Mouse (Mus musculus): ENCODE measurements at regions not wholly inside any gene's neighbourhood (a gene's known extent, or its start where the extent isn't known, plus 50 kb on each side); places are given as distances from the start of the nearest gene placed in this dataset.

DNA sequence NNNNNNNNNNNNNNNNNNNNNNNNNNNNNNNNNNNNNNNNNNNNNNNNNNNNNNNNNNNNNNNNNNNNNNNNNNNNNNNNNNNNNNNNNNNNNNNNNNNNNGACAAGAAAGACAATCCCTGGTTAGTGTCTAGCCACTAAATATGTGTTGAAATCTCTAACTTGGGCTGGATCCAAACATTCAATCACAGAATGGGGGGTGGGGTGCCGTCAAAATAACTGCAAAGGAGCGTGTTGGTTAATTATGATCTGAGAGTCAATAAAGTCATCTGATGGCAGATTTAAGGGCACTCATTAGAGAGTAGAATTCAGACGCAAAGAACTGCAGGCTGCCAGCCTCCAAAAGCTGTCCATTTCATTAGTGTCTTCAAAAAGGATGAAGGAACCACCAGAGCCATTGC is 119.6 kb upstream of the Gli3 start:
- Histone ChIP-seq H3K4me2 (ENCODE audit: low read depth) (no peak overlapping the region), H3K36me3 (ENCODE audit: control insufficient read depth, insufficient read depth) (no peaks in the 10 kb centered on the region), H3ac (ENCODE audit: control insufficient read depth, insufficient read length) (no peak overlapping the region), H3K27me3 (ENCODE audit: control insufficient read depth, insufficient read depth, insufficient read length) (no peaks in the 10 kb centered on the region), H3K4me3 (no peak overlapping the region), H3K79me2 (ENCODE audit: control insufficient read depth, insufficient read depth) (no peaks in the 10 kb centered on the region)
- no peak for TF ChIP-seq E2F4 (IDR thresholded peaks at IDR 0.05; ENCODE audit: insufficient read depth)
- no peak for TF ChIP-seq MYOD1 (IDR thresholded peaks at IDR 0.05; ENCODE audit: control insufficient read depth in 1 of 3, insufficient read length in 2 of 3, low read depth in 2 of 3)
- TF ChIP-seq TCF12 (IDR thresholded peaks at IDR 0.05; ENCODE audit: insufficient read depth, poor library complexity, severe bottlenecking) = no peak
- no peak for TF ChIP-seq TCF3 (IDR thresholded peaks at IDR 0.05; ENCODE audit: insufficient read length, low read depth)
- TF ChIP-seq USF1 (IDR thresholded peaks at IDR 0.05; ENCODE audit: low read depth) = no peak
- no peak for TF ChIP-seq POLR2AphosphoS2 (IDR thresholded peaks at IDR 0.05; ENCODE audit: insufficient read length, low read depth)

DNA sequence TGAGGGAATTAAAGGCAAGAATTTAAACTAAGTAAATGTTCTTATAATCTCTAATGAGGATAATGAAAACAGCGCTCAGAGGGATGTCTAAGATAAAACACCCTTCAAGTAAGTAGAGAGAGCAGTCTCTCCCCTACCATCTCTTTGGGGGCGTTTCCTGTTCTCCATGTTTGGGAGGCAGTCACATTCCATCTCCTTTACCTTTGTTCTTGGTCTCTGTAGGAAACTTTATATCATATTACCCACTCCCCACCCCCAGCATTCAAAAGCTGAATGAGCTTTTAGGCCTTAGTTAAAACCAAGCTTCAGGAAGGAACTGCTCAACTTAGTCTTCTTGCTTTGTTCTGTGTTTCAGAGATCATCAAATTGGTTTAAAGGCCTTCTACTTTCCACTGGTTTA is 116.2 kb upstream of the Gli3 start:
- H3K4me3 ChIP-seq = no peak overlapping the region
- no peaks in the 10 kb centered on the region for H3K79me2 ChIP-seq (ENCODE audit: control insufficient read depth, insufficient read depth)
- no peak overlapping the region for H3ac ChIP-seq (ENCODE audit: control insufficient read depth, insufficient read length)
- H3K27me3 ChIP-seq (ENCODE audit: control insufficient read depth, insufficient read depth, insufficient read length) = no peaks in the 10 kb centered on the region
- H3K4me2 ChIP-seq (ENCODE audit: low read depth) = no peak overlapping the region
- no peak for TF ChIP-seq MAX (IDR thresholded peaks at IDR 0.05; ENCODE audit: low read depth)
- TF ChIP-seq USF1 (IDR thresholded peaks at IDR 0.05; ENCODE audit: low read depth) = no peak
- no peak for TF ChIP-seq POLR2AphosphoS2 (IDR thresholded peaks at IDR 0.05; ENCODE audit: insufficient read length, low read depth)
- no peak for TF ChIP-seq REST (IDR thresholded peaks at IDR 0.05; ENCODE audit: insufficient read depth, insufficient read length)
- no peaks in the 10 kb centered on the region for H3K36me3 ChIP-seq (ENCODE audit: control insufficient read depth, insufficient read depth)

DNA sequence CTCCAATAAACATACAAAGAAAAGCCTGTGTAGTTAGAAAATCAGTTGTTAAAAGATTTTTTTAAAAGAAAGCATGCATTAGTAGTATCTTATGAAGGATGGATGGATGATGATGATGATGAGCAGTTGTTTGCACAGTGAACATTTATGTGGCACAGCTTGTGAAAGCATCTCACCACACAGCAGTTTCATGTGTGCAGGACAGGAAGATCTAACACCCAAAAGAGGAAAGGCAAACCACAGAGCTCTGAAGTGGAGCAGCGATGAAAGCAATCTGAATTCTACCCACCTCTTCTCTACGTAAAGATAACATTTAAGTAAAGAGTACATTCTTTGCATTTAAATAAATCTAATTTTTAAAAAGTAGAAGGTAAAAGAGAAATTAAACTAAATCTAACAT is 96.6 kb upstream of the Gli3 start:
- Histone ChIP-seq H3K4me2 (ENCODE audit: low read depth) (no peak overlapping the region), H3K27me3 (ENCODE audit: control insufficient read depth, insufficient read depth, insufficient read length) (no peaks in the 10 kb centered on the region), H3ac (ENCODE audit: control insufficient read depth, insufficient read length) (no peak overlapping the region), H3K4me3 (no peak overlapping the region), H3K36me3 (ENCODE audit: control insufficient read depth, insufficient read depth) (no peaks in the 10 kb centered on the region), H3K79me2 (ENCODE audit: control insufficient read depth, insufficient read depth) (no peaks in the 10 kb centered on the region)
- TF ChIP-seq MYOG (IDR thresholded peaks at IDR 0.05; ENCODE audit: control insufficient read depth in 1 of 3, insufficient read depth in 1 of 3, insufficient read length in 2 of 3, low read depth in 2 of 3) (no peak), USF1 (IDR thresholded peaks at IDR 0.05; ENCODE audit: low read depth) (no peak), TCF3 (IDR thresholded peaks at IDR 0.05; ENCODE audit: insufficient read length, low read depth) (no peak), SRF (IDR thresholded peaks at IDR 0.05; ENCODE audit: control insufficient read depth, insufficient read length, low read depth) (no peak), MAX (IDR thresholded peaks at IDR 0.05; ENCODE audit: low read depth) (no peak), CEBPB (IDR thresholded peaks at IDR 0.05; ENCODE audit: insufficient read depth, poor library complexity, severe bottlenecking) (no peak)

DNA sequence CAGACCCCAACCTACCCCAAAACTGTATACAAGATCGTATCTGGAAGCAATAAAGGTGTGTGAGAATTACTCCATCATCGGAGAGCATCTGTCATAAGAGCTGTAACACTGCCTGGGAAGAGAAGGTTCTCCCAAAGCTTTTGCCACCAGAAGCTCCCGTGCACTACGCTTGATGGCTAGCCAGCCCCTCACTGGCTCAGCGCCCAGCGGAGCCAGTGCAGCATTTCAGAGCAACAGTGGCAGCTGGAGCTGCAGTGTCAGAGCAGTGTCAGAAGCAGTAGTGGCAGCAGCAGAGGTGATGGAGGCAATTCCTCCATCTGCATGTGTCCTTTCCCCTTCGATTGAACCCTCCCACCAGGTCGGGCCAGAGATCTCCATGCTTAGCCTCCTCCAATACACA is 83.0 kb upstream of the Gli3 start:
- H3K4me2 ChIP-seq (ENCODE audit: low read depth) = no peak overlapping the region
- no peaks in the 10 kb centered on the region for H3K36me3 ChIP-seq (ENCODE audit: control insufficient read depth, insufficient read depth)
- TF ChIP-seq TCF3 (IDR thresholded peaks at IDR 0.05; ENCODE audit: insufficient read length, low read depth) (no peak), CEBPB (IDR thresholded peaks at IDR 0.05; ENCODE audit: insufficient read depth, poor library complexity, severe bottlenecking) (no peak), POLR2A (IDR thresholded peaks at IDR 0.05; ENCODE audit: insufficient read length, low read depth) (no peak), E2F4 (IDR thresholded peaks at IDR 0.05; ENCODE audit: insufficient read depth) (no peak), MYOD1 (IDR thresholded peaks at IDR 0.05; ENCODE audit: control insufficient read depth in 1 of 3, insufficient read length in 2 of 3, low read depth in 2 of 3) (no peak), POLR2AphosphoS2 (IDR thresholded peaks at IDR 0.05; ENCODE audit: insufficient read length, low read depth) (no peak), MYOG (IDR thresholded peaks at IDR 0.05; ENCODE audit: control insufficient read depth in 1 of 3, insufficient read depth in 1 of 3, insufficient read length in 2 of 3, low read depth in 2 of 3) (no peak), REST (IDR thresholded peaks at IDR 0.05; ENCODE audit: insufficient read depth, insufficient read length) (no peak), MAX (IDR thresholded peaks at IDR 0.05; ENCODE audit: low read depth) (no peak), SRF (IDR thresholded peaks at IDR 0.05; ENCODE audit: control insufficient read depth, insufficient read length, low read depth) (no peak), TCF12 (IDR thresholded peaks at IDR 0.05; ENCODE audit: insufficient read depth, poor library complexity, severe bottlenecking) (no peak), USF1 (IDR thresholded peaks at IDR 0.05; ENCODE audit: low read depth) (no peak)
- H3K27me3 ChIP-seq (ENCODE audit: control insufficient read depth, insufficient read depth, insufficient read length) = no peaks in the 10 kb centered on the region
- no peak overlapping the region for H3K4me3 ChIP-seq
- no peaks in the 10 kb centered on the region for H3K79me2 ChIP-seq (ENCODE audit: control insufficient read depth, insufficient read depth)
- no peak overlapping the region for H3ac ChIP-seq (ENCODE audit: control insufficient read depth, insufficient read length)

DNA sequence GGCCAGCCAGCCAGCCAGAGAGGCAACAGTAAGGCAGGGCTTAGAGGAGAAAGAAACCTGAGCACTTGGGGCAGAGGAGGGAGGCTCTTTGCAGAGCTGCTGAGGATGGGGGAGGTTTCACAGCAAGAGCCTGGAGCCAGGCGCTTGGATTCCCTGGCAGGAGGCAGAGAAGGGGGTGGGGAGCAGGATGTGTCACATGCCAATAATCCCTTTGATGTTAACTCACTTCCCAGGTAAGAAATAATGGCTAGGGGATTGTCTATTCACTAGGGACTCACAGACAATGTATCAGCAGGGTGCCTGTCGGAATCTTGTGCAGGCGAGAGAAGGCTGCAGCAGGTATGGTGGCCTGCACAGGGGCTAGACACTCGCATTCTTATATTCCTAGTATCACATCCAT is 67.8 kb upstream of the Gli3 start:
- H3K36me3 ChIP-seq (ENCODE audit: control insufficient read depth, insufficient read depth) = no peaks in the 10 kb centered on the region
- no peaks in the 10 kb centered on the region for H3K79me2 ChIP-seq (ENCODE audit: control insufficient read depth, insufficient read depth)
- no peak overlapping the region for H3ac ChIP-seq (ENCODE audit: control insufficient read depth, insufficient read length)
- H3K27me3 ChIP-seq (ENCODE audit: control insufficient read depth, insufficient read depth, insufficient read length) = no peaks in the 10 kb centered on the region
- TF ChIP-seq POLR2A (IDR thresholded peaks at IDR 0.05; ENCODE audit: insufficient read length, low read depth) = no peak
- TF ChIP-seq SRF (IDR thresholded peaks at IDR 0.05; ENCODE audit: control insufficient read depth, insufficient read length, low read depth) = no peak
- no peak for TF ChIP-seq MAX (IDR thresholded peaks at IDR 0.05; ENCODE audit: low read depth)
- no peak for TF ChIP-seq MYOD1 (IDR thresholded peaks at IDR 0.05; ENCODE audit: control insufficient read depth in 1 of 3, insufficient read length in 2 of 3, low read depth in 2 of 3)
- TF ChIP-seq POLR2AphosphoS2 (IDR thresholded peaks at IDR 0.05; ENCODE audit: insufficient read length, low read depth) = no peak
- TF ChIP-seq REST (IDR thresholded peaks at IDR 0.05; ENCODE audit: insufficient read depth, insufficient read length) = no peak
- TF ChIP-seq USF1 (IDR thresholded peaks at IDR 0.05; ENCODE audit: low read depth) = no peak
- no peak for TF ChIP-seq TCF3 (IDR thresholded peaks at IDR 0.05; ENCODE audit: insufficient read length, low read depth)
- no peak for TF ChIP-seq E2F4 (IDR thresholded peaks at IDR 0.05; ENCODE audit: insufficient read depth)
- TF ChIP-seq CEBPB (IDR thresholded peaks at IDR 0.05; ENCODE audit: insufficient read depth, poor library complexity, severe bottlenecking) = no peak
- no peak for TF ChIP-seq MYOG (IDR thresholded peaks at IDR 0.05; ENCODE audit: control insufficient read depth in 1 of 3, insufficient read depth in 1 of 3, insufficient read length in 2 of 3, low read depth in 2 of 3)
- no peak for TF ChIP-seq TCF12 (IDR thresholded peaks at IDR 0.05; ENCODE audit: insufficient read depth, poor library complexity, severe bottlenecking)
- no peak overlapping the region for H3K4me3 ChIP-seq
- no peak overlapping the region for H3K4me2 ChIP-seq (ENCODE audit: low read depth)

All from myocyte (in vitro differentiated cells).